Mouse (Mus musculus) lung, embryonic 14.5 days (tissue): Measurements from ENCODE around the gene Rab36. TPM values are rescaled to one million over a fixed set of nuclear protein-coding genes. Genes with fewer than 3 reads are reported as not detected.

Experiments
- ATAC-seq: fragments of 200-750 bp; cut with Nextera tagmentation; 2 replicates; pipeline ENCODE4 v1.8.0; 2017; ENCODE audit warnings: mild to moderate bottlenecking, moderate TSS enrichment, moderate library complexity; ENCODE audit not compliant: insufficient read depth
- DNase-seq: peaks from one replicate; pipeline ENCODE4 v3.0.0-alpha.2; 2015
- H3K27ac ChIP-seq: fragments of 300-500 bp; sonication (generic); 2 replicates; pipeline ENCODE4 v1.5.1; 2014; ENCODE audit warnings: low read depth, mild to moderate bottlenecking, moderate library complexity
- H3K27me3 ChIP-seq: fragments of 300-500 bp; sonication (generic); 2 replicates; pipeline ENCODE4 v1.6.1; 2014; ENCODE audit warnings: low read length, control low read depth; ENCODE audit not compliant: insufficient read depth
- H3K36me3 ChIP-seq: fragments of 300-500 bp; sonication (generic); 2 replicates; pipeline ENCODE4 v1.6.1; 2014; ENCODE audit warnings: control low read depth; ENCODE audit not compliant: insufficient read depth
- H3K4me1 ChIP-seq: fragments of 300-500 bp; sonication (generic); 2 replicates; pipeline ENCODE4 v1.6.1; 2014; ENCODE audit warnings: antibody characterized with exemption, control low read depth; ENCODE audit not compliant: insufficient read depth
- H3K4me2 ChIP-seq: fragments of 300-500 bp; sonication (generic); 2 replicates; pipeline ENCODE4 v1.6.1; 2014; ENCODE audit warnings: mild to moderate bottlenecking
- H3K4me3 ChIP-seq: fragments of 300-500 bp; sonication (generic); 2 replicates; pipeline ENCODE4 v1.5.1; 2014; ENCODE audit warnings: low read depth, low read length
- H3K9ac ChIP-seq: fragments of 300-500 bp; sonication (generic); 2 replicates; pipeline ENCODE4 v1.6.1; 2014
- H3K9me3 ChIP-seq: fragments of 300-500 bp; sonication (generic); 2 replicates; pipeline ENCODE4 v1.6.1; 2016; ENCODE audit warnings: low read depth, low read length, control low read depth
- CTCF ChIP-seq: IDR thresholded peaks from 2 replicates; pipeline ENCODE4 v1.5.1; 2016; ENCODE audit warnings: antibody characterized with exemption, low read depth
- WGBS: fragments of 180-500 bp; shearing (Covaris S2); extraction: QIAGEN DNeasy Blood & Tissue Kit; methylation state at CpG from one replicate; pipeline ENCODE4 v1.1.7; 2014; 5-methylcytosine and 5-hydroxymethylcytosine counted together
- polyA plus RNA-seq: library from polyadenylated mRNA; unstranded; fragments of >200 nt; fragmentation: Nextera tagmentation; extraction: Ambion mirVana; gene quantifications from 2 replicates; pipeline ENCODE4 v1.2.1, GENCODE M21; 2014

Rab36 gene
- polyA plus RNA-seq, 1 experiment from 2014 or later: 14.8 TPM

DNA sequence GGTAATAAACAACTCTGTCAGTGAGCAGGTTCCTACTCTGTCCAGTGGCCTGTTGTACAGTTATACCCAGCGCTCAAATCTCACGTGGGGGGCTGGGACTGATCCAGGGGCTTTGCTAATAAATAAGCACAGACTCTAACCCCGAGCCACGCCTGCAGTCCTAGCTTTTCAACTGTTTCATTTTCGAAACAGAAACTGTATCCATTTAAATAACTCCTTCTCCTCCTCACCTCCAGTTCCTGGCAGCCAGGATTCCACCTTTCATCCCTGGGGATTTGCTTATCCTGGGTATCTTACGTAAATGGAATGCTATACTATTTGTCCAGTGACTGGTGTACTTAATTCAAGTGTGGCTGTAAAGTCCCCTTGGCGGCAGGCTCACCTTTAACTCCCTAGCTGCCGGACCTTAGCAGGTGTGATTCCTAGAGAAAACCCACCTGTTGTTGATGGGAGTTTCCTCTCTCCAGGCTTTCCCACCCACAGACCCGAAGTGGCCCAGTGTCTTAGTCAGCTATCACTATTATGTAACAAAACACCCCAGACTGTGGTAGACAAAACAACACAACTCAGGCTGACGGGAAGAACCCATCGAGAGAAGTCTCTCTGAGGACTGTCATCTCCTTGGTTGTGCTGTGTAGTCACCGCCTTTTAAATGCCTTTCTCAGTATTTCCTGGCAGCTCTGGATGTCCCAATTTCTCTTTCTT, 31.9 kb downstream of the Rab36 start:
- peak; percentile 36; the same call in 1 of the 2 replicates for ATAC-seq
- Histone ChIP-seq H3K4me2 (peak overlapping the region; percentile 51), H3K27me3 (no peaks in the 10 kb centered on the region), H3K36me3 (peaks cover 16% of the 10 kb centered on the region; the same call in 1 of the 2 replicates), H3K27ac (peak overlapping the region; percentile 42), H3K9me3 (no peaks in the 10 kb centered on the region), H3K9ac (no peak overlapping the region), H3K4me1 (0 out of 2 replicates have a peak, but pooled peaks cover 6% of the 10 kb centered on the region), H3K4me3 (0 out of 2 replicates have a peak overlapping the region, but pooled peaks have one; percentile 6)
- 21% methylated on average over 12 of the region's 12 CpGs for WGBS
- no peak for TF ChIP-seq CTCF
- DNase-seq: peak; percentile 44

DNA sequence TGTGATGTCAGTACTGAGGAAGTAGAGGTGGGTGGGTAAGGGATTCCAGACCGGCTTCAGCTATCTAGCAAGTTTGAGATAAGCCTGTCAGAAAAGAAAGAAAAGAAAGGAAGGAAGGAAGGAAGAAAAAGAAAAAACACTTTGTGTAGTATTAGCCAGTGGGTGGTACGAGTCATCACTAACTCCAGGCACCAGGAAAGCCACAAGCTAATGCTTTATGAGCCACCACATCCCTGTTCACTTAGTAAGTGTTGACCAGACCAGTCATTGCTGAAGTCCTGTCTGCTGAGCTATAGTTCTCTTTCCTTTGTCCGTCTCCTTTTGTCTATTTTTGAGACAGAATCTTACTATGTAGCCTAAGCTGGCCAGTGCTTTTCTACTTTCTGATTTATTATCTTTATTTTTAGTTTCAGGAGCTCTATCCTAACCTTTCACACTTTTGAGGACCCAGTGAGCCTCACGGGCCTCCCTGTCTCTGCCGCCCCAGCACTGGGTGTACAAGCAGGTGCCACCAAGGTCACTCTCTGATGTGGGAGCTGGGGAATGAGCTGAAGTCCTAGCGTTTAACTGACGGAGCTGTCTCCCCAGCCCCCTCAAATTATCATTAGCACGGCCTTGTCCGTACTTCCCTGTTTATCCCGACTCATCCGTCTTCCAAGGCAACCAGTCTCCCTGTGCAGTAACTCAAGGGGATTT, 33.6 kb downstream of the Rab36 start:
- Histone ChIP-seq H3K9me3 (no peaks in the 10 kb centered on the region), H3K4me3 (no peak overlapping the region), H3K27me3 (no peaks in the 10 kb centered on the region), H3K4me1 (0 out of 2 replicates have a peak, but pooled peaks cover 6% of the 10 kb centered on the region), H3K9ac (no peak overlapping the region), H3K4me2 (no peak overlapping the region), H3K36me3 (peaks cover 16% of the 10 kb centered on the region; the same call in 1 of the 2 replicates), H3K27ac (no peak overlapping the region; the same call in 1 of the 2 replicates)
- ATAC-seq (no peak), DNase-seq (no peak)
- whole genome bisulfite sequencing: 35% methylated on average over 11 of the region's 11 CpGs
- TF ChIP-seq CTCF: no peak

DNA sequence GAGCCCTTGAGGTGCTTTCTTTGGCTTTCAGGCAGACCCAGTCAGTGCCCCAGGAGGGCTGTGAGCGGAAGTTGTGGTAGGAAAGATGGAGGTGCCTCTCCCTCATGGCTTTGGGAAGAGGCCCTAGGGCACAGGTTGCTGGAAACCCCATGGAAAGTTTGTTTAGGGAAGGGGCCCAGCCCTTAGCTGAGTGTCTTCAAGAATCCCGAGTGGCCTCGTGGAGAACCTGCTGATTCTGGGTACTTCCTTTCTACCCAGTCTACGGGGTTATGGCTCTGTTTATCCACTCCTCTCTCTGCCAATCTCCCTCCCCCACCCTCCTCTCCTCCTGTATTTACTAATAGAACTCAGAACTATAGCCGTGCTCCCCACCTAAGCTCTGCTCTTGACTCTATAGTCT, 38.8 kb downstream of the Rab36 start:
- no peak for TF ChIP-seq CTCF
- Histone ChIP-seq H3K4me3 (no peak overlapping the region), H3K27ac (no peak overlapping the region), H3K9me3 (no peaks in the 10 kb centered on the region), H3K9ac (no peak overlapping the region), H3K36me3 (peaks cover 19% of the 10 kb centered on the region; the same call in 1 of the 2 replicates), H3K4me1 (0 out of 2 replicates have a peak, but pooled peaks cover 2% of the 10 kb centered on the region), H3K27me3 (no peaks in the 10 kb centered on the region), H3K4me2 (no peak overlapping the region)
- WGBS: 39% methylated on average over 5 of the region's 5 CpGs
- DNase-seq: no peak
- ATAC-seq: no peak

DNA sequence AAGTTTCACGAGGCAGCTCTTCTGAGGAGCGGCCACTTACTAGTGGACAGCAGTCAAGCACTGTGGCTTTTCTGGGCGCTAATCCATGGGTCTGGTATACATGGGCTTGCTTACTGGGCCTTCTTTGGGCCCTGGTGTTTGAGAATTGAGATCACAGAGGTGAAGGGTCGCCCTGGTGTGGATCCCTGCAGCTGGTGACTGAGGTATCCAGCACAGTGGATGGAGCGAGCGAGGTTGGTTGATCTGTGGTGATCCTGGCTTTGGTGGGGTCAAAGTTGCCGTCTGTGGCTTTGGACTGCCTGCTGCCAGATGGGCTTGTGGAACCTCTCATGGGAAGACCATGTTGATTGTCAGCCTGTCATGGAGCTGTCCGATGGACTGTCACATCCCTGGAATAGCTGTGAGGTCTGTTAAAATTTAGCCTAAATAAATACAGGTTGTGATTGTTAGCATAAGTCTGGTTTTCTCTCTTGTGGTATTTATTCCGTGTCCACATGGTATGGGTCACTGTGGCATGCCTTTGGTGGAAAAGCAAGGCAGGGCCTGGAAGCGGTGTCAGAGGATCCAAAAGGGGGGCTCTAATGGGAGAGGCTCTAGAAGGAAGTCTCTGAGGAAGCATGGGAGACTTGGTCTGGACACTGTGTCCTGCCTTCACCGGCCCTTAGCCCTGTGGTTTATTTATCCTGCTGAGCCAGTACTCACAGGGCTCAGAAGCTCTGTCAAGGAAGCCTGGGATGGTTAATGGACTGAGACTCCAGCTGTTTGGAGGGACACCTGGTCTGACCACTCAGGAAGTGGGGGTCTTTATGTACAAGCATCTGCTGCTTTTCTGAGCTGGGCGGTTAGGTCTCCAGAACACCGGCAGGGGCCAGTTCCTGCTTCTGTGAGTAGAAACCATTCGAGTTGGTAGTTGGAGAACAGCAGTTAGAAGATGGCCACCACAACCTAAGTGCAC, 41.6 kb downstream of the Rab36 start:
- Histone ChIP-seq H3K27me3 (no peaks in the 10 kb centered on the region), H3K9me3 (no peaks in the 10 kb centered on the region), H3K27ac (no peak overlapping the region), H3K9ac (no peak overlapping the region), H3K4me2 (no peak overlapping the region), H3K4me3 (no peak overlapping the region), H3K4me1 (no peaks in the 10 kb centered on the region), H3K36me3 (0 out of 2 replicates have a peak, but pooled peaks cover 8% of the 10 kb centered on the region)
- DNase-seq: no peak
- no peak for ATAC-seq
- no peak for TF ChIP-seq CTCF
- WGBS: 61% methylated on average over 14 of the region's 14 CpGs

DNA sequence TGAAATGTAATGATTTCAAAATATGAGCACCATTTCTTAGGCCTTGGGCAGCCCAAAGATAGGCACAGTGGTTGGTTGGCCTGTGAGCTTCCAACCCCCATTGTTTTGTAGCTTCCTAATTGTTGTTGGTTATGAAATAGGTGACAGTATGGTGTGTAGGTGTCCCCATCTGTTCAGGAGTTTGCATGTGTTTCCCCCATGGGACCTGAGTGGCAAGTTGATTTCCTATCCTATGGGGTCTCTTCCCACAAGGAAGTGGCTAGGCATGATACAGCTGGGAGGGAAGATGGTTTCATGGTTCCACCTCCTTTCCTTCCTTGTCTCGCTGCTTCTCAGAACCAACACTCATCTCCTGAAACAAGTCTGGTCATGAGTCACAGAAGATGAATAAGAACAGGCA, 48.5 kb downstream of the Rab36 start:
- H3K36me3 ChIP-seq: 0 out of 2 replicates have a peak, but pooled peaks cover 3% of the 10 kb centered on the region
- no peak for ATAC-seq
- H3K27ac ChIP-seq: no peak overlapping the region
- no peak for DNase-seq
- no peaks in the 10 kb centered on the region for H3K4me1 ChIP-seq
- no peaks in the 10 kb centered on the region for H3K27me3 ChIP-seq
- H3K9me3 ChIP-seq: no peaks in the 10 kb centered on the region
- TF ChIP-seq CTCF: no peak
- 78% methylated on average over 1 of the region's 1 CpGs for WGBS
- no peak overlapping the region for H3K9ac ChIP-seq
- no peak overlapping the region for H3K4me2 ChIP-seq
- no peak overlapping the region for H3K4me3 ChIP-seq

DNA sequence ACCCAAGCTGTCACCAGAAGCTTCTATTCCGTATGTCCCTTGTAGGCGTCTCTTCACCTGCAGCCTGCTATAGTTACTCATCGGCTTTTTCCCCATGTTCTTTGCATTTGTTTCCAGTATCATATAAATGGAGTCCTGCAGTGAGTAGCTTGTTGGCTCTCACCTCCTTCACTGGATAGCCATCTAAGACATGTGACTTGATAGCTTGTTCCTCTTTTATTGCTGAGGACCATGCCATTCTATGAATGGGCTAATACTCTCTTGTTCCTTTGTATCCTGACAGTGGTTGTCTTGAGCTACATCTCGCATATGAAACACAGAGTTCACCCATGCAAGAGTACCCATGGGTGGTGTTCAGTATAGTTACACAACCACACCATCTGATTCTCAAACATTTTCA, 51.6 kb downstream of the Rab36 start:
- Histone ChIP-seq H3K27me3 (no peaks in the 10 kb centered on the region), H3K4me3 (no peak overlapping the region), H3K4me1 (peaks cover 6% of the 10 kb centered on the region), H3K36me3 (no peaks in the 10 kb centered on the region), H3K9me3 (no peaks in the 10 kb centered on the region), H3K4me2 (no peak overlapping the region), H3K9ac (no peak overlapping the region), H3K27ac (no peak overlapping the region)
- no peak for TF ChIP-seq CTCF
- 91% methylated on average over 4 of the region's 4 CpGs for WGBS
- no peak for ATAC-seq
- DNase-seq: no peak
